Mouse (Mus musculus): ENCODE measurements around the gene Klhl10.

DNA sequence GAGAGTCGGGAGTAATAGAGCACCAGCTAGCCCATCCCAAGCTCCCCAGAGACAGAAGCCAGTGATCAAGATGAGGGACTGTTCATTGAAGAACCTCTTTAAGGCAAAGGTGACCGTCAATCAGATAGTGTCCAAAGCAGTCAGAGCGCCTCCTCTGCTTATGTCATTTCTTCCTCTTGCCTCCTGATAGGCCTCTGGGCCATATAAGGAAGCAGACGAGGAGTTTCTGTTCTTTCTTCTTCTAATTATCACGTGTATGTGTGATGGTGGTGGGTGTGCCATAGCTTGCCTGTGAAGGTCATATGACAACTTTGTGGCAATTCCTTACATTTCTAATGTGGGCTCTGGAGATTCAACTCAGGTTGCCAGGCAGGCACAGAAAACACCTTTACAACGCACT lies 40.9 kb upstream of the Klhl10 start:
- TF ChIP-seq CTCF (IDR thresholded peaks at IDR 0.05; ENCODE audit: extremely low read depth, insufficient read depth, insufficient read length, insufficient replicate concordance) (no peak), POLR2A (IDR thresholded peaks at IDR 0.05; ENCODE audit: low read depth, low read length) (no peak)

Data from spleen, adult 2 months (tissue).